Mouse (Mus musculus) lung, adult 2 months (tissue): ENCODE measurements around the gene Zbtb11. TPM values are rescaled to one million over a fixed set of nuclear protein-coding genes. Genes with fewer than 3 reads are reported as not detected.
"Not testable (repeated sequence)": the region's sequence is repeated elsewhere in the genome, so short reads cannot be mapped to it uniquely, and the experiment has no call there.

Experiments used
- DNase-seq: peaks from one replicate; pipeline ENCODE4 v3.0.0; 2022
- H3K4me1 ChIP-seq: fragments of 200-500 bp; 2 replicates; pipeline ENCODE4 v1.6.1; 2011; ENCODE audit warnings: low read length; ENCODE audit not compliant: control insufficient read depth, insufficient read depth
- H3K4me3 ChIP-seq: fragments of 200-500 bp; replicated peaks from 2 replicates; pipeline ENCODE3; 2011; ENCODE audit warnings: low read depth, mild to moderate bottlenecking, control low read depth, low read length; ENCODE audit errors: extremely low read depth
- CTCF ChIP-seq: fragments of 200-500 bp; IDR thresholded peaks from 2 replicates; pipeline ENCODE4 v1.5.1; 2011; ENCODE audit warnings: mild to moderate bottlenecking, low read length, control low read depth; ENCODE audit not compliant: insufficient read depth
- POLR2A ChIP-seq: fragments of 200-500 bp; IDR thresholded peaks from 2 replicates; pipeline ENCODE4 v1.6.1; 2011; ENCODE audit warnings: low read depth, mild to moderate bottlenecking, control low read depth, low read length, borderline replicate concordance; ENCODE audit errors: extremely low read depth
- WGBS: fragments of 180-500 bp; shearing (Covaris S2); methylation state at CpG from one replicate; pipeline ENCODE4 v1.1.7; 2018; 5-methylcytosine and 5-hydroxymethylcytosine counted together
- polyA plus RNA-seq: library from polyadenylated mRNA; depleted of rRNA; stranded (reverse); fragments of >200 nt; gene quantifications from 2 replicates; pipeline ENCODE4 v1.2.3, GENCODE M21; 2012; rRNA removed

Gene Zbtb11
- polyA plus RNA-seq, 1 experiment, result 3.7 TPM

DNA sequence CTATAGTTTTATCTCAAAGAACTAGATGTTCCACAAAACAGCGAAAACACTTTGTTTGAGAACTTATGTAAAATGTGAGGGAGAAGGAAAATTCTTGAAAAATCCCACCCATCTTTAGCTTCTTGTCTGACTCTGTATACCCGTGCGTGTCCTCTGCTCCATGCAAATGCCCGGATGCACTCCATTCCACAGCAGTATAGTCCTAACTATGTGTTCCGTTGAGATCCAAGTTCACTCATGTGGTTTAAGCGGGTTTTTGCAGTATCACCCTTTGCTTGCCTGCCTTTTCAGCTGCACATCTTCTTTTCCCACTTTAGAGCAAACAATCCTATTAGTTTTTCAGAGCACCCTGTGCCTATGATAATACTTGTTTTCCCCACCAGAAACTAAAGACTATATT, 62.8 kb downstream of the Zbtb11 start:
- DNase-seq, result no peak
- Histone ChIP-seq H3K4me1 (peaks cover 4% of the 10 kb centered on the region), H3K4me3 (peak overlapping the region; percentile 36)
- WGBS, result 43% methylated on average over 6 of the region's 6 CpGs
- TF ChIP-seq CTCF (no peak), POLR2A (no peak)

DNA sequence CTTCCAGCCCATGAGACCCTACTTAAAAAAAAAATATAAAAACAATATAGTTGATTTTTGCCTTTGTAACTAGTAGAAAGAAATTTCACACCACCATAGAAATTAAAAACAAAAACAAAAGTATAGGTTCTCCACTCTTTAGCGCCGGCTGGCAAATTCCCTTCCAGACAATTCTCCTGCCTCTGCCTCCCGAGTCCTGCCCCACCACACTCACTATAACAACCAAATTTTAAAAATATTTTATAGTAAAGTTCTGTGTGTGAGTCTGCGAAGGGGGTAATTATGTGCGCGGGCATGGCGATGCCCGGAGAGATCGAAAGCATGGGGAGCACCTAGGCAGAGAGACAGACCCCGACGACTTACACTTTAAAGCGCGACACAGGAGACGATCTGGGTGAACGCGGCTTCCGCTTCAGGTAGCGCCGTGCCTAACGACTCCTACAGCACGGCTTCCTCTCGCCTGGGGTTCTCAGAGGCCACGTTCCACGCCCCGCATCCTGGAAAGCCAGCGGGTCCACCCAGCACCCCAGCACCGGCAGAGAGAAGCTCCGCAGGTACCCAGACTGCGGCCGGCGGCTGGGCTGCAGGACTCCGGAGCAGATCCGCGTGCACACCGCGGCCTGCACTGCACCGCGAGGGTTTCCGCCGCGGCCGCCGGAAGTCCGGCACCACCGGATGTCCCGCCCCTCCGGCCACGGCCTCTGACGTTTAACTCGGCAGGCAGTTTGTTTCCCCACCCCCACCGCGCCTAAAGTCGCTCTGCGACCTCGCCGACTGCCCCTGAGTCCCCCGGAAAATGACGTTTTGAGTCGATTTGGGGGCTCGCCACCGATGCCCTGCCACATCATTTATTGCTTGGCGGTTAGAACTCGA, 63.7 kb downstream of the Zbtb11 start, which contains the start of gene Trmt10c:
TSS of gene Trmt10c (minus strand) at position 682 of the 873 bp plus-strand sequence.
- H3K4me1 ChIP-seq, result peaks cover 4% of the 10 kb centered on the region
- WGBS, result under 1% methylated on average over 63 of the region's 63 CpGs
- peak within 1 kb of the TSS; percentile 72 for H3K4me3 ChIP-seq
- peak; percentile 93 for DNase-seq
- TF ChIP-seq CTCF (no peak), POLR2A (peak; percentile 64)

DNA sequence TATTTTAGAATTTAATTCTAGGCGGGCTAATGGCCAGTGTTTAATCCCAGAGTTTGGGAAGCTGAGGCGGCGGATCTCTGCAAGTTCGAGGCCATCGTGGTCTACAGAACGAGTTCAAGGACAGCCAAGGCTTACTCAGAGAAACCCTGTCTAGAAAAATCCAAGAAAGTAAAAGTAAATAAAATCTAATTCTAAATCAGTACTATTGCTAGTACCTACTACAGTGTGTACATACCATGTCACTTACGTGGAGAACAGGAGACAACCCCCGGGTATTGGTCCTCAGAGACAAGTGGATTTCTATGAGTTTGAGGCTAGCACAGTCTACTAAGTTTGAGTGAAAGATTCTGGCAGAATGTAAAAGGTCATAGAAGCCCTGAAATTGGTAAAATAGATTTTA, 64.4 kb downstream of the Zbtb11 start:
- no peak for DNase-seq
- TF ChIP-seq CTCF (no peak), POLR2A (no peak)
- H3K4me3 ChIP-seq, result peak overlapping the region; percentile 72
- WGBS, result 23% methylated on average over 8 of the region's 8 CpGs
- H3K4me1 ChIP-seq, result peaks cover 4% of the 10 kb centered on the region

DNA sequence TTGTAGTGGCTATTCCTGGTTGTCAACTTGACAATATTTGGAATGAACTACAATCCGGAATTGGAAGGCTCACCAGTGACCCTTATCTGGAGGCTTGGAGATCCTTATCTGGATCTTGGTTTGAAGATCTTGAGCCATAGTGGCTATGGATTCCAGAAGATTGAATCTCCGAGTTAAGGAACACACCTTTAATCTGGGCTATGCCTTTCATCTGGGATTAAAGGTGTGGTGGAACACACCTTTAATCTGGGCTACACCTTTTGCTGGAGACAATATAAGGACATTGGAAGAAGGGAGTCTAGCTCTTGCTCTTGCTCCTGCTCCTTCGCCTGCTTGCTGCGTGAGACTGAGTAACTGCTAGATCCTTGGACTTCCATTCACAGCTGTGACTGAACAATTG, 74.4 kb downstream of the Zbtb11 start, which contains the start of gene Senp7:
TSS of gene Senp7 (plus strand) at position 301 of the 400 bp plus-strand sequence.
- not testable (repeated sequence) for DNase-seq, H3K4me1 ChIP-seq, H3K4me3 ChIP-seq
- no CpG with 5 or more reads among the region's 4 CpGs for WGBS

DNA sequence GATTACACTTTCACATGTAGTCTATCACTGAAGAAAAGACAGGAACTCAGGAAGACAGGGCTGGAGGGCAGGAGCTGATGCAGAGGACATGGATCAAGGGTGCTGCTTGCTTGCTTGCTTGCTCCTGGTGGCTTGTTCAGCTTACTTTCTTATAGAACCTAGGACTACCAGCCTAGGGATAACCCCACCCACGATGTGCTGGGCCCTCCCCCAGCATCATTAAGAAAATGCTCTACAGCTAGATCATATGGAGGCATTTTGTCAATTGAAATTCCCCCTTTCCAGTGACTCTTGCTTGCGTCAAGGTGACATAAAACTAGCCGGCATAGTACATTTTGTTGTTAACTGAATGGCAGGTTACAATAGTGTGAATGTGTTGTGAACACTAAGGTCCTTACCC, 82.2 kb downstream of the Zbtb11 start:
- Histone ChIP-seq H3K4me1 (no peaks in the 10 kb centered on the region), H3K4me3 (no peak overlapping the region)
- TF ChIP-seq CTCF, result no peak
- no peak for TF ChIP-seq POLR2A
- no peak for DNase-seq
- WGBS, result 80% methylated on average over 3 of the region's 3 CpGs

DNA sequence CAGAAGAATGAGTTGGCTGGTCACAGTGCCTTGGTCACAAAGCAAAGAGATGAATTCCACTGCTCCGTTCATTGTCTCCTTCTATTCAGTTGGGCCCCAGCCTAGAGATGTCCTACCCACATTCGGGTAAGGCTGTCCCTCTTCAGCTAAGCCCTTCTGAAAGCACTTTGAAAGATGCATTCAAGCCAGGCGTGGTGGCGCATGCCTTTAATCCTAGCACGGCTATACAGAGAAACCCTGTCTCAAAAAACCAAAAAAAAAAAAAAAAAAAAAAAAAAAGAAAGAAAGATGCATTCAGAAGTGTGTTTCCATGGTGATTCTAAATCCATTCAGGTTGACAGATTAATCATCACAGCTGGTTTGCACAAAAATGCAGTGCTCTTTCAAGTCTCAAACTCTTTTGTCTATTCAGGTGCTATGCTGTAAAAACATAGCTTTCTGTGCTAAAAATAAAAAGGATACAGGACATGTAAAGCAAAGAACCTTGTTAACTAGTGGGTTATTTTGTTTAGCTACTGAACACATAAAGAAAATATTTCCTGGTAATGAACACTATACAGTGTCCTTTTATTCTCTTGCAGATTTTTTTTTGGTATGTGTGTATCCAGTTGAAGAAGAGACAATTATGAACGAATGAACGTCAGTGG, 83.4 kb downstream of the Zbtb11 start:
- H3K4me1 ChIP-seq, result no peaks in the 10 kb centered on the region
- no peak overlapping the region for H3K4me3 ChIP-seq
- no peak for TF ChIP-seq CTCF
- no peak for TF ChIP-seq POLR2A
- WGBS, result 74% methylated on average over 7 of the region's 7 CpGs
- no peak for DNase-seq

DNA sequence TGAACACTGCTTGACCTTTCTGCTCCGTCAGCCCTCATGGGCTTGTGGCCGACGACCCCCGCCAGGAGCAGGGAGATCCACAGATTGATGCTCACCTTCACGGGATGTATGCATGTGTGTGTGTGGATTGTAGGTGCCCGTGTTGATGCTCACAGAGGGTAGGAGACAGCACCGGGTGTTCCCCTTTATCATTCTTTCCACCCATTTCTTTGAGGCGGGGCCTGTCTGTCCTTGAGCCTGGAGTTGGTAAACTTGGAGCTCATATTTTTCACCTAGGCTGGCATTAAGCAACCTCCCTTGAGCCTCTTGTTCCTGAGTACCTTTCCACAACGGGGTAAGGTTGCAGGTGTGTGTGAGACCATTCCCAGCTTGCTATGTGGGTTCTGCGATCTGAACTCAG, 84.5 kb downstream of the Zbtb11 start:
- no peak for DNase-seq
- Histone ChIP-seq H3K4me3 (no peak overlapping the region), H3K4me1 (no peaks in the 10 kb centered on the region)
- TF ChIP-seq CTCF, result no peak
- TF ChIP-seq POLR2A, result no peak
- 84% methylated on average over 10 of the region's 10 CpGs for WGBS

Other genes starting within 250 kb of the Zbtb11 start
- 13.4 and 15.3 TPM in 2 replicates for gene Nfkbiz, start 135.0 kb upstream of the Zbtb11 start, polyA plus RNA-seq
- 1.8 and 2.9 TPM in 2 replicates for gene Nxpe3, start 78.6 kb upstream of the Zbtb11 start, polyA plus RNA-seq
- gene Cep97, start 39.0 kb upstream of the Zbtb11 start, polyA plus RNA-seq, result 0.55 and 1.6 TPM in 2 replicates
- gene Rpl24, start 7.6 kb upstream of the Zbtb11 start, polyA plus RNA-seq, result 61.7 and 86.4 TPM in 2 replicates
- 12.2 and 25.4 TPM in 2 replicates for gene Pcnp, start 55.9 kb downstream of the Zbtb11 start, polyA plus RNA-seq
- 2.1 TPM in 2 replicates for gene Trmt10c, start 63.9 kb downstream of the Zbtb11 start, polyA plus RNA-seq
- 2.2 and 4.5 TPM in 2 replicates for gene Senp7, start 74.5 kb downstream of the Zbtb11 start, polyA plus RNA-seq
- 0.06 and 0.15 TPM in 2 replicates for gene Impg2, start 230.4 kb downstream of the Zbtb11 start, polyA plus RNA-seq